ENCODE assay signal across 7 mouse cellular contexts in genomic region chr2:104590068-104590828, GRCm38 (mm10). TPM values are rescaled to one million over a fixed set of nuclear protein-coding genes. Genes with fewer than 3 reads are reported as not detected.
DNase-seq lines count a peak whose midpoint lies in the region; ATAC-seq lines count a peak whose summit lies in the region.

TSS of gene Cstf3 (plus strand) at chr2:104590523.

- no peaks in the 10 kb centered on the region for H3K27me3 ChIP-seq in intestine, embryonic 15.5 days (replicated peaks)
- H3K27me3 ChIP-seq in midbrain, embryonic 10.5 days (ENCODE audit: low read depth, poor library complexity, severe bottlenecking) = no peaks in the 10 kb centered on the region

- peak; percentile 100 for DNase-seq in adrenal gland, adult 2 months
- peak; percentile 99 for DNase-seq in embryo, embryonic 11.5 days (ENCODE audit: low read depth, low spot score)
- peak; percentile 97 to 98 for DNase-seq in gastrocnemius, postnatal 36 days
- peak; percentile 100 for DNase-seq in left cerebral cortex, postnatal 25 days (ENCODE audit: low spot score in 2 of 2)
- DNase-seq in midbrain, embryonic 10.5 days (ENCODE audit: low spot score) = peak; percentile 99
- DNase-seq in right cerebral cortex, postnatal 4 days = peak; percentile 96

- peak within 1 kb of the TSS; percentile 80 for H3K27ac ChIP-seq in intestine, embryonic 15.5 days
- peak within 1 kb of the TSS; percentile 97 for H3K27ac ChIP-seq in midbrain, embryonic 10.5 days (replicated peaks)

- ATAC-seq in intestine, embryonic 15.5 days = peak; percentile 100

- H3K36me3 ChIP-seq in intestine, embryonic 15.5 days = no peaks in the 10 kb centered on the region
- peaks cover 6% of the 10 kb centered on the region; the same call in 1 of the 2 replicates for H3K36me3 ChIP-seq in midbrain, embryonic 10.5 days

- H3K9ac ChIP-seq in intestine, embryonic 15.5 days = peak within 1 kb of the TSS; percentile 87

- H3K4me3 ChIP-seq in intestine, embryonic 15.5 days (replicated peaks) = peak within 1 kb of the TSS; percentile 80
- H3K4me3 ChIP-seq in midbrain, embryonic 10.5 days = peak within 1 kb of the TSS; percentile 92

- peak within 1 kb of the TSS; percentile 66 for H3K4me2 ChIP-seq in intestine, embryonic 15.5 days (replicated peaks)

- H3K4me1 ChIP-seq in intestine, embryonic 15.5 days (replicated peaks) = peaks cover 10% of the 10 kb centered on the region; the same call in 1 of the 2 replicates
- H3K4me1 ChIP-seq in midbrain, embryonic 10.5 days = peaks cover 25% of the 10 kb centered on the region

- WGBS in intestine, embryonic 15.5 days = under 1% methylated on average over 59 of the region's 59 CpGs
- under 1% methylated on average over 59 of the region's 59 CpGs for WGBS in midbrain, embryonic 10.5 days

- no peaks in the 10 kb centered on the region for H3K9me3 ChIP-seq in intestine, embryonic 15.5 days
- no peaks in the 10 kb centered on the region for H3K9me3 ChIP-seq in midbrain, embryonic 10.5 days (replicated peaks)

- intact Hi-C loops in gastrocnemius, postnatal 36 days (cut with DNase I) = no loop called here
- intact Hi-C loops in left cerebral cortex, postnatal 25 days (cut with DNase I) = no loop called here

RNA-seq across cellular contexts. Expression of gene Cstf3, which starts in this region (rescaled TPM):
- total RNA-seq in adrenal gland, adult 2 months (2021) = 10 to 100 TPM; 29.7 to 49.6 TPM
- 2.9 and 3.9 TPM in 2 replicates for polyA plus RNA-seq in adrenal gland, adult 2 months (2012; rRNA removed)
- total RNA-seq in gastrocnemius, postnatal 36 days (2021) = 1 to 10 TPM; 7.7 to 9.4 TPM
- 59.9 and 62.1 TPM in 2 replicates for polyA plus RNA-seq in intestine, embryonic 15.5 days (2015; fragmentation: Nextera tagmentation; extraction: Ambion mirVana)
- total RNA-seq in left cerebral cortex, postnatal 25 days (2021) = 10 to 100 TPM; 41.6 to 43.7 TPM
- 94.5 and 100 TPM in 2 replicates for polyA plus RNA-seq in midbrain, embryonic 10.5 days (2016; fragmentation: Nextera tagmentation; extraction: Ambion mirVana)

Comparison
In these comparisons a context has a peak if more than half of its experiments do, and no peak if none do; other contexts are left out.
1. Peak in every context shown above with its lines: DNase-seq, ATAC-seq, H3K4me3 ChIP-seq and H3K27ac ChIP-seq.
2. RNA of gene Cstf3 (polyA plus RNA-seq): 94.5 to 100 TPM in midbrain, embryonic 10.5 days and 59.9 to 62.1 TPM in intestine, embryonic 15.5 days; 2.9 to 3.9 TPM in adrenal gland, adult 2 months; every median in the first group is over 10 times any median in the second.